Mouse (Mus musculus): ENCODE data around the gene Tnfsf15. TPM values are rescaled to one million over a fixed set of nuclear protein-coding genes. Genes with fewer than 3 reads are reported as not detected.

Tnfsf15 gene
- total RNA-seq, 1 experiment, result 0.49 TPM

GRCm38 (mm10) chr4:63782970-63783613 is 38.2 kb upstream of the Tnfsf15 start:
- Histone ChIP-seq H3K27ac (ENCODE audit: insufficient read depth, low read depth, low read length, poor library complexity, severe bottlenecking) (no peak overlapping the region), H3K9me3 (ENCODE audit: control insufficient read depth, insufficient read depth, low read depth, low read length) (no peaks in the 10 kb centered on the region), H3K4me3 (ENCODE audit: insufficient read depth in 1 of 2, low read depth in 1 of 2, low read length in 2 of 2, poor library complexity in 1 of 2, severe bottlenecking in 1 of 2) (no peak overlapping the region), H3K36me3 (ENCODE audit: control insufficient read depth, insufficient read depth, low read length, poor library complexity, severe bottlenecking) (no peaks in the 10 kb centered on the region), H3K4me1 (ENCODE audit: control insufficient read depth in 2 of 2, insufficient read depth in 2 of 2, low read length in 2 of 2, poor library complexity in 1 of 2) (no peaks in the 10 kb centered on the region), H3K9ac (ENCODE audit: insufficient read depth, low read depth, low read length, poor library complexity, severe bottlenecking) (no peak overlapping the region)
- TF ChIP-seq MAFK (IDR thresholded peaks at IDR 0.05; ENCODE audit: insufficient read depth, low read depth, low read length) (no peak), ZNF384 (IDR thresholded peaks at IDR 0.05; ENCODE audit: low read depth, low read length) (no peak), HCFC1 (IDR thresholded peaks at IDR 0.05; ENCODE audit: borderline replicate concordance, insufficient read depth, low read length) (no peak), ZC3H11A (IDR thresholded peaks at IDR 0.05; ENCODE audit: borderline replicate concordance, low read depth, low read length) (no peak), CHD2 (IDR thresholded peaks at IDR 0.05; ENCODE audit: low read depth, low read length) (no peak)
- DNase-seq (ENCODE audit: low read depth, low spot score), result no peak
- in situ Hi-C loops (cut with MboI; ENCODE audit: low sequenced_read_pairs in 2 of 2, unreplicated experiment in 2 of 2), result no loop called here

GRCm38 (mm10) chr4:63777223-63777622 is 32.3 kb upstream of the Tnfsf15 start:
- no peak overlapping the region for H3K27ac ChIP-seq (ENCODE audit: insufficient read depth, low read depth, low read length, poor library complexity, severe bottlenecking)
- H3K4me1 ChIP-seq (ENCODE audit: control insufficient read depth in 2 of 2, insufficient read depth in 2 of 2, low read length in 2 of 2, poor library complexity in 1 of 2), result no peaks in the 10 kb centered on the region
- no peak overlapping the region for H3K4me3 ChIP-seq (ENCODE audit: insufficient read depth in 1 of 2, low read depth in 1 of 2, low read length in 2 of 2, poor library complexity in 1 of 2, severe bottlenecking in 1 of 2)
- no peaks in the 10 kb centered on the region for H3K36me3 ChIP-seq (ENCODE audit: control insufficient read depth, insufficient read depth, low read length, poor library complexity, severe bottlenecking)
- no peak for TF ChIP-seq ZNF384 (IDR thresholded peaks at IDR 0.05; ENCODE audit: low read depth, low read length)
- DNase-seq (ENCODE audit: low read depth, low spot score), result no peak
- no peak overlapping the region for H3K9ac ChIP-seq (ENCODE audit: insufficient read depth, low read depth, low read length, poor library complexity, severe bottlenecking)
- H3K9me3 ChIP-seq (ENCODE audit: control insufficient read depth, insufficient read depth, low read depth, low read length), result no peaks in the 10 kb centered on the region
- in situ Hi-C loops (cut with MboI; ENCODE audit: low sequenced_read_pairs in 2 of 2, unreplicated experiment in 2 of 2), result no loop called here

- Histone ChIP-seq H3K9ac (ENCODE audit: insufficient read depth, low read depth, low read length, poor library complexity, severe bottlenecking) (no peak overlapping the region), H3K9me3 (ENCODE audit: control insufficient read depth, insufficient read depth, low read depth, low read length) (no peaks in the 10 kb centered on the region), H3K4me3 (ENCODE audit: insufficient read depth in 1 of 2, low read depth in 1 of 2, low read length in 2 of 2, poor library complexity in 1 of 2, severe bottlenecking in 1 of 2) (no peak overlapping the region), H3K4me1 (ENCODE audit: control insufficient read depth in 2 of 2, insufficient read depth in 2 of 2, low read length in 2 of 2, poor library complexity in 1 of 2) (no peaks in the 10 kb centered on the region), H3K36me3 (ENCODE audit: control insufficient read depth, insufficient read depth, low read length, poor library complexity, severe bottlenecking) (no peaks in the 10 kb centered on the region), H3K27ac (ENCODE audit: insufficient read depth, low read depth, low read length, poor library complexity, severe bottlenecking) (no peak overlapping the region)
- in situ Hi-C loops (cut with MboI; ENCODE audit: low sequenced_read_pairs in 2 of 2, unreplicated experiment in 2 of 2), result no loop called here
- no peak for TF ChIP-seq HCFC1 (IDR thresholded peaks at IDR 0.05; ENCODE audit: borderline replicate concordance, insufficient read depth, low read length)
- no peak for TF ChIP-seq ZC3H11A (IDR thresholded peaks at IDR 0.05; ENCODE audit: borderline replicate concordance, low read depth, low read length)
- no peak for TF ChIP-seq CHD2 (IDR thresholded peaks at IDR 0.05; ENCODE audit: low read depth, low read length)
- no peak for TF ChIP-seq ZNF384 (IDR thresholded peaks at IDR 0.05; ENCODE audit: low read depth, low read length)
- TF ChIP-seq MAFK (IDR thresholded peaks at IDR 0.05; ENCODE audit: insufficient read depth, low read depth, low read length), result no peak
- DNase-seq (ENCODE audit: low read depth, low spot score), result no peak
Observed at GRCm38 (mm10) chr4:63773306-63774090, 28.6 kb upstream of the Tnfsf15 start.

GRCm38 (mm10) chr4:63772514-63772913 is 27.6 kb upstream of the Tnfsf15 start:
- no peak overlapping the region for H3K9ac ChIP-seq (ENCODE audit: insufficient read depth, low read depth, low read length, poor library complexity, severe bottlenecking)

More at GRCm38 (mm10) chr4:63772514-63772913, 27.6 kb upstream of the Tnfsf15 start:
- in situ Hi-C loops (cut with MboI; ENCODE audit: low sequenced_read_pairs in 2 of 2, unreplicated experiment in 2 of 2), result no loop called here
- Histone ChIP-seq H3K36me3 (ENCODE audit: control insufficient read depth, insufficient read depth, low read length, poor library complexity, severe bottlenecking) (no peaks in the 10 kb centered on the region), H3K4me1 (ENCODE audit: control insufficient read depth in 2 of 2, insufficient read depth in 2 of 2, low read length in 2 of 2, poor library complexity in 1 of 2) (no peaks in the 10 kb centered on the region), H3K9me3 (ENCODE audit: control insufficient read depth, insufficient read depth, low read depth, low read length) (no peaks in the 10 kb centered on the region), H3K4me3 (ENCODE audit: insufficient read depth in 1 of 2, low read depth in 1 of 2, low read length in 2 of 2, poor library complexity in 1 of 2, severe bottlenecking in 1 of 2) (no peak overlapping the region), H3K27ac (ENCODE audit: insufficient read depth, low read depth, low read length, poor library complexity, severe bottlenecking) (no peak overlapping the region)
- no peak for DNase-seq (ENCODE audit: low read depth, low spot score)
- no peak for TF ChIP-seq ZC3H11A (IDR thresholded peaks at IDR 0.05; ENCODE audit: borderline replicate concordance, low read depth, low read length)
- TF ChIP-seq HCFC1 (IDR thresholded peaks at IDR 0.05; ENCODE audit: borderline replicate concordance, insufficient read depth, low read length), result no peak
- TF ChIP-seq MAFK (IDR thresholded peaks at IDR 0.05; ENCODE audit: insufficient read depth, low read depth, low read length), result no peak

Data from ES-E14 (cell line).